ENCODE assay signal across 14 mouse cellular contexts in genomic region chr9:88292836-88293370, GRCm38 (mm10).
"Had no signal": no experiment of that assay in that cellular context is flagged by ENCODE, and none has a peak within 500 bp of the region (broad histone marks: within the 10 kb centered on the region; RNA-seq: fewer than 3 reads in every experiment).

No protein-coding gene starts in this region.

- H3K27me3 ChIP-seq: limb, embryonic 13.5 days; megakaryocyte, embryonic 14.5 days; midbrain, embryonic 12.5 days; neural tube, embryonic 13.5 days had no signal

- H3K4me2 ChIP-seq: limb, embryonic 13.5 days; midbrain, embryonic 12.5 days; neural tube, embryonic 13.5 days had no signal

- ATAC-seq: lung, postnatal 0 days; midbrain, embryonic 16.5 days had no signal

- H3K4me3 ChIP-seq: limb, embryonic 13.5 days; megakaryocyte, embryonic 14.5 days; midbrain, embryonic 12.5 days; neural tube, embryonic 13.5 days had no signal

- H3K27ac ChIP-seq: limb, embryonic 13.5 days; liver, embryonic 14.5 days; midbrain, embryonic 12.5 days; neural tube, embryonic 13.5 days had no signal

- H3K9me3 ChIP-seq: limb, embryonic 13.5 days; megakaryocyte, embryonic 14.5 days; midbrain, embryonic 12.5 days; neural tube, embryonic 13.5 days had no signal

- H3K9ac ChIP-seq: limb, embryonic 13.5 days; liver, embryonic 14.5 days; midbrain, embryonic 12.5 days; neural tube, embryonic 13.5 days had no signal

- H3K36me3 ChIP-seq: limb, embryonic 13.5 days; midbrain, embryonic 12.5 days; neural tube, embryonic 13.5 days had no signal

- DNase-seq: kidney, adult 18-20 months; kidney, postnatal 14 days; layer of hippocampus, postnatal 36 days; lung, adult 18-20 months; lung, postnatal 36 days; right cerebral cortex, postnatal 14 days; thymus, postnatal 4 days had no signal

- H3K4me1 ChIP-seq: limb, embryonic 13.5 days; midbrain, embryonic 12.5 days; neural tube, embryonic 13.5 days had no signal
